Mouse (Mus musculus): ENCODE data around the gene Gsk3b.

Gsk3b gene

DNA sequence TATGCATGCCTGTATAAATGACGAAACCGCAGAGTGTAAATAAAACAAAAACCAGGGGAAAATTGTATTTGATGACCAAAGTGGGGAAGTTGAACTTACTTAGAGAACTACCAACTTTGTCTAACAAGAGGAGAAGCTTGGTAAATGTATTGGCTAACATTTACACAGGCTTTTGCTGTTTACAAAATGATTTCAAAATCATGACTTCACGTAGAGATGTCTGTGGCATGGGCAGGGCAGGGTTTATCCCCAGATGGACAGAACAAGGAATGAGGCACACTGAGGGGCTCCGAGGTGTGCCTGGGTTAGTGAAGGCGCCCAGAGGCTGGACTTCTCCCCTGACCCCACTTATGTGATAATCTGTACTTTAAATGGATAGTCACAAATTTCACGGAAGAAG is 198.6 kb downstream of the Gsk3b start:
- DNase-seq, result no peak

DNA sequence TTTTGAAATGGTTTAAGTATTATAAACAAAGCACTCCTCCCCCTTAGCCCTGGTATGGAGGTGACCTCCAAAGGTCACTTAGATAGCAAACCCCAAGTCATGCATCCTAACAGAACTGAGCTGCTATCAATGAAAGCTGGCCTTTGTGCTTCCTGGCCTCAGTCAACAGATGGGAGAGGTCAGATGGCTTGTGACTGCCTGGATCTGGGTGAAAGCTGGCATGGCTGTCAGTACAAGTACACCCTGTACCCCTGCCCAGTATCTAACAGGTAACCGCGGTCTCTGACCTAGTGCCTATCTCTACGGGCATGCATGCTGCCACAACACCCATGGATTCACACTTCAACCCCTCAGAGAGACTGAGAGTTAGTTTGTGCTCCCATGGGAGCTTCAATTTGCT is 199.0 kb downstream of the Gsk3b start:
- DNase-seq, result no peak

DNA sequence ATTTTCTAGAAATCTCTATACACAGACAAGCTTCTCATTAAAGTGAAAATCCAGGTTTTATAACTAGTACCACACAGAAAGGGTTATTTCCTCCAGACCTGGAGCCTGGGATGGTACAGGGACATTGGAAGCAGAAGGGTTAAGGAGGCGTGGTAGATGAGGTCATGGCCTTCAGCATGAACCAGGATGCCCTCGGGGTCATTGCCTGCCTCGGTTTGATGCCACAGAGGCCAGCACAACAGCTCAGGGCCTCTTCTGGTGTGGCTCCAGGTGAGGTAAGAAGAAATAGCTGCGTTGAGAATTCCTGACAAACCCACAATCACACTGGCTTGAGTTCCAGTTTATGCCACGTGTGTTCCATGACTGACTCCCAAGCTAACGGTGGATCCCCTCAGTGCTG is 200.1 kb downstream of the Gsk3b start:
- peak; percentile 34 for DNase-seq

DNA sequence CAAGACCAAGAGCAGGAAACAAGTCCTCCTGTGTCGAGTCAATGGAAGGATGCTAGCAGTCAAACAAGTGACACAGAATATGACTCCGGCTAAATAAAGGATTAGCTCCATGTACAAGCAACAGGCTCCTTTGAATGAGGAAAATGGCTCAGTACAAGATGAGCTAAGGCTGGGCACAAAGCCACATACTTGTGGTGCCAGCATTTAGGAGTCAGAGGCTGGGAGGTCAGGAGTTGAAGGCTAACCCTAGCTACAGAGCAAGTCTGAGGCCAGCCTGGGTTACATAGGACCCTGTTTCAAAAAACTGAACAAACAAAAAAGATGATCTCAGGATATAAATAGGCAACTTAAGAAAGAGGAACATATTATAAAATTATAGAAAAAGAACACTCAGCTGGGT is 201.3 kb downstream of the Gsk3b start:
- DNase-seq, result no peak

DNA sequence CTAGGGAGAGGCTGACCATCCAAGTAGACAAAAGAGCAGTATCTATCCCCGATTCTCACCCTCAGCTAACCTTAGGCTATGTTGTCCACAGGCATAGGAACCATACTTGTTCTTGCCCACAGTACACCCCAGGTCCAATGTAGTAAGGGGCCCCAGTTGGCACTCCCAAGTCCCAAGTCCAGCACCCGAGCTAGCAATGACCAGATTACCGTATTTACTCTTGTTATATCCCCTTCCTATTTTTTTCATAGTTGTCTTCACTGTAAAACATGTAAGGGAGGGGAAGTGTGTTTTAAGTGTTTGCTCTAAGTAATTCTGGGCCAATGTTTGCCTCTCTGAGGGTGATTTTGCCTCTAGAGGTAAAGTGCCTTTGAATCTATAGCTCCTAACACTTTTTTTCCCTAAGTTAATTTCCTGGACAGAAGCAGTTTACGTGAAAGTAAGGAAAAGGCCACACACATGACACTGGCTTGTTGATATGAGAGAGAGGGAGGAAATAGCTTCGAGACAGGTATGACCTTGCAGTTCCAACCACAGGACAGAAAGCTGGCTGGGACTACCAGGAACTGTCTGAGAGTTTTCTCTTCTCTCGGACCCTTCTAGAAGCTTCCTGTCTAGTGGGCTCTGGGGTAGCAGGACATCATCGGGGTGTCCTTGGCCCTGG is 206.0 kb downstream of the Gsk3b start, which contains the start of gene Nr1i2:
Gene Nr1i2 (minus strand): TSS at position 140 of the 664 bp plus-strand sequence.
- DNase-seq, result peak; percentile 59

DNA sequence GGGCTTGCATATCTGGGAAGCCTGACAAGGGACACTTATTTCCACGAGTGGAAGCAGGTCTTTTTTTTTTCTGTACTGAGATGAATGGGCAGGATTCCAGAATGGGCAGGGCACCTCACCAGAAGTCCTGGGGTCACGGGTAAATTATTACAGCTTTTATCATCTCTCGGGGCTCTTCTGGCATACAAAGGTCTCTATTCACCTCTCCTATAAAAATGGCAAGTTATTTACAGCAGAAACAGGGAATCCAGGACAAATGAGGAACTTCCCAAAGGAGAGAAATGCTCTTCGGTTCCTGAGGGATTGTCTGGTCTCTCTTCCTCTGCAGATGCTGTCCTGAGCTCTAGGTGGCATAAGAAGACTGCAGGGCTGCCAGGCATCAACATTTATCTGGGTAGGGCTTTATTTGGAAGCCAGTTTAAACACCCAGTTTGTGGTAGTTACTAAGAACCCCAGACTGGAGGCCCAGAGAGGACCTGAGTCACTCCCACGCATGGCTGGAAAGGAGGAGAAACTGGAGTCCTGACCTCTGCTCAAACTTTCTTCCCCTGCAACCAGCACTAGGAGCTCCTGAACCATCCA is 206.6 kb downstream of the Gsk3b start:
- DNase-seq, result peak; percentile 57

Measured in kidney, adult 18-20 months (tissue).